Mouse (Mus musculus) myocyte (in vitro differentiated cells): ENCODE data around the gene BC035947.

Experiments
- CEBPB ChIP-seq: IDR thresholded peaks from 2 replicates; pipeline ENCODE4 v1.6.1; 2011; ENCODE audit warnings: mild to moderate bottlenecking, moderate library complexity; ENCODE audit not compliant: poor library complexity, insufficient read depth, severe bottlenecking
- E2F4 ChIP-seq: IDR thresholded peaks from one replicate; pipeline ENCODE4 v1.6.1; 2011; ENCODE audit warnings: mild to moderate bottlenecking, control low read depth, moderate library complexity; ENCODE audit not compliant: insufficient read depth
- MAX ChIP-seq: IDR thresholded peaks from one replicate; pipeline ENCODE4 v1.6.1; 2011; ENCODE audit warnings: low read depth, mild to moderate bottlenecking, control low read depth
- MYOD1 ChIP-seq, 3 experiments: IDR thresholded peaks; one replicate each; pipeline ENCODE4 v1.6.1; 2011; ENCODE audit warnings: control low read depth in 2 of 3, low read depth in 2 of 3, mild to moderate bottlenecking in 2 of 3, moderate library complexity in 1 of 3; ENCODE audit not compliant: insufficient read length in 2 of 3, control insufficient read depth in 1 of 3
- MYOG ChIP-seq, 3 experiments: IDR thresholded peaks; one replicate each; pipeline ENCODE4 v1.6.1; 2011; ENCODE audit warnings: control low read depth in 2 of 3, low read depth in 2 of 3, mild to moderate bottlenecking in 2 of 3; ENCODE audit not compliant: insufficient read length in 2 of 3, control insufficient read depth in 1 of 3, insufficient read depth in 1 of 3
- POLR2A ChIP-seq: IDR thresholded peaks from one replicate; pipeline ENCODE4 v1.6.1; 2011; ENCODE audit warnings: low read depth, mild to moderate bottlenecking, control low read depth, moderate library complexity; ENCODE audit not compliant: insufficient read length
- REST ChIP-seq: IDR thresholded peaks from one replicate; pipeline ENCODE4 v1.6.1; 2011; ENCODE audit warnings: mild to moderate bottlenecking, control low read depth, moderate library complexity; ENCODE audit not compliant: insufficient read depth, insufficient read length
- SRF ChIP-seq: IDR thresholded peaks from one replicate; pipeline ENCODE4 v1.6.1; 2011; ENCODE audit warnings: low read depth; ENCODE audit not compliant: control insufficient read depth, insufficient read length
- TCF12 ChIP-seq: IDR thresholded peaks from one replicate; pipeline ENCODE4 v1.6.1; 2011; ENCODE audit warnings: mild to moderate bottlenecking, control low read depth; ENCODE audit not compliant: poor library complexity, insufficient read depth, severe bottlenecking
- USF1 ChIP-seq: IDR thresholded peaks from one replicate; pipeline ENCODE4 v1.6.1; 2011; ENCODE audit warnings: low read depth, mild to moderate bottlenecking, control low read depth, moderate library complexity

DNA sequence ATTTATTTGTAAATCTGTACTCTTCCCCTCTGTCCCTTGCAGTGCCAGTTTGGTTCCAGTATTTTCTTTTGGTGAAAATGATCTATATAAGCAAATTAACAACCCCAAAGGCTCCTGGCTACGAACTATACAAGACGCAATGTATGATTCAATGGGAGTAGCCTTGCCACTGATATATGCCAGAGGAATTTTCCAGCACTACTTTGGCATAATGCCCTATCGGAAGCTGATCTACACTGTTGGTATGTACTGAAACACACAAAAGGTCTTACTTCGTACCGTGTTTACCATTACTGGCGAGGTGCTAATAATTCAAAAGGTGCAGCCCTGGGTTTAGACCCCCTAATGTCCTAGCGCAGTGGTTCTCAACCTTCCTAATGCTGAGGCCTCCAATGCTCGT, 17.1 kb upstream of the BC035947 start:
- TF ChIP-seq POLR2A (no peak), TCF12 (no peak), REST (no peak), CEBPB (no peak), MAX (no peak), USF1 (no peak), MYOD1 (IDR thresholded peaks at IDR 0.05; ENCODE audit: control insufficient read depth in 1 of 3, insufficient read length in 2 of 3, low read depth in 2 of 3) (no peak), E2F4 (no peak), MYOG (IDR thresholded peaks at IDR 0.05; ENCODE audit: control insufficient read depth in 1 of 3, insufficient read depth in 1 of 3, insufficient read length in 2 of 3, low read depth in 2 of 3) (no peak), SRF (no peak)
